Mouse (Mus musculus) lung, postnatal 0 days (tissue): Measurements from ENCODE around the gene Serinc1. TPM values are rescaled to one million over a fixed set of nuclear protein-coding genes. Genes with fewer than 3 reads are reported as not detected.
"Not testable (repeated sequence)": the region's sequence is repeated elsewhere in the genome, so short reads cannot be mapped to it uniquely, and the experiment has no call there.

Source experiments
- ATAC-seq: fragments of 200-750 bp; cut with Nextera tagmentation; 2 replicates; pipeline ENCODE4 v1.8.0; 2017; ENCODE audit warnings: moderate library complexity
- DNase-seq: peaks from one replicate; pipeline ENCODE4 v3.0.0-alpha.2; 2016; ENCODE audit warnings: low spot score
- H3K27ac ChIP-seq: fragments of 300-500 bp; sonication (generic); 2 replicates; pipeline ENCODE4 v1.5.1; 2014; ENCODE audit warnings: antibody characterized with exemption, mild to moderate bottlenecking, low read length, mixed read lengths
- H3K27me3 ChIP-seq: fragments of 300-500 bp; sonication (generic); replicated peaks from 2 replicates; pipeline ENCODE4 v1.6.1; 2014; ENCODE audit warnings: low read length, mixed read lengths; ENCODE audit not compliant: insufficient read depth
- H3K36me3 ChIP-seq: fragments of 300-500 bp; sonication (generic); 2 replicates; pipeline ENCODE4 v1.6.1; 2014; ENCODE audit warnings: low read length, mixed read lengths; ENCODE audit not compliant: insufficient read depth
- H3K4me1 ChIP-seq: fragments of 300-500 bp; sonication (generic); 2 replicates; pipeline ENCODE4 v1.6.1; 2014; ENCODE audit warnings: antibody characterized with exemption, low read depth, low read length, mixed read lengths; ENCODE audit not compliant: insufficient read depth
- H3K4me2 ChIP-seq: fragments of 300-500 bp; sonication (generic); replicated peaks from 2 replicates; pipeline ENCODE4 v1.6.1; 2014; ENCODE audit warnings: low read depth, mild to moderate bottlenecking, low read length, moderate library complexity, mixed read lengths
- H3K4me3 ChIP-seq: fragments of 300-500 bp; sonication (generic); 2 replicates; pipeline ENCODE4 v1.5.1; 2014; ENCODE audit warnings: low read depth, low read length
- H3K9ac ChIP-seq: fragments of 300-500 bp; sonication (generic); replicated peaks from 2 replicates; pipeline ENCODE4 v1.6.1; 2014; ENCODE audit warnings: low read depth, mild to moderate bottlenecking
- H3K9me3 ChIP-seq: fragments of 300-500 bp; sonication (generic); 2 replicates; pipeline ENCODE4 v1.6.1; 2016; ENCODE audit warnings: low read length, mixed read lengths
- CTCF ChIP-seq: IDR thresholded peaks from 2 replicates; pipeline ENCODE4 v1.5.1; 2016; ENCODE audit warnings: antibody characterized with exemption, mild to moderate bottlenecking
- EP300 ChIP-seq: IDR thresholded peaks from 2 replicates; pipeline ENCODE4 v1.6.1; 2016; ENCODE audit warnings: antibody characterized with exemption, mild to moderate bottlenecking, control low read depth
- WGBS: fragments of 180-500 bp; shearing (Covaris S2); extraction: QIAGEN DNeasy Blood & Tissue Kit; methylation state at CpG from one replicate; pipeline ENCODE4 v1.1.7; 2014; 5-methylcytosine and 5-hydroxymethylcytosine counted together
- polyA plus RNA-seq: library from polyadenylated mRNA; unstranded; fragments of >200 nt; fragmentation: Nextera tagmentation; extraction: Ambion mirVana; gene quantifications from 2 replicates; pipeline ENCODE4 v1.2.1, GENCODE M21; 2015

Gene Serinc1
- polyA plus RNA-seq, 1 experiment from 2014 or later: 147 TPM

DNA sequence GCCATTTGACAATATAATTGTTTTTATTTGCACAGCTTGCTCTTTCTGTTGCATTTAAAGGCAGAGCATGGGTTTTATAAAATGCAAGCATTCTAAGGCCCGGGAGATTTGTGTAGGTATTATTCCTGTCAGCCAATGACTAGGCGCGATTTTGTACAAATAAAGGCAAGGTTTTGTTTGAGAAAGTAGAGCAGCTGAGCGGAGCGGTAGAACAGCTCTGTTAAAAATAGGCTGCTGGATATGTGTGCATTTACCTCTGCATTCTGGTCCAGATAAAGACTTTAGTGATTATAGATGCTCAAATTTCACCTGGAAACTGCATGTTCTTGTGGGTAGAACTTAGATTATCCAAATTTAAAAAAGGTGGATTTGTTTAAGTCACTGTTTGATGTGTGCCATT is 25.3 kb upstream of the Serinc1 start:
- Histone ChIP-seq H3K4me1 (no peaks in the 10 kb centered on the region), H3K9ac (no peak overlapping the region), H3K27ac (no peak overlapping the region), H3K4me2 (no peak overlapping the region), H3K4me3 (no peak overlapping the region), H3K27me3 (no peaks in the 10 kb centered on the region), H3K9me3 (no peaks in the 10 kb centered on the region), H3K36me3 (no peaks in the 10 kb centered on the region)
- ATAC-seq: no peak
- 57% methylated on average over 5 of the region's 5 CpGs for WGBS
- TF ChIP-seq CTCF (no peak), EP300 (no peak)
- DNase-seq: no peak

DNA sequence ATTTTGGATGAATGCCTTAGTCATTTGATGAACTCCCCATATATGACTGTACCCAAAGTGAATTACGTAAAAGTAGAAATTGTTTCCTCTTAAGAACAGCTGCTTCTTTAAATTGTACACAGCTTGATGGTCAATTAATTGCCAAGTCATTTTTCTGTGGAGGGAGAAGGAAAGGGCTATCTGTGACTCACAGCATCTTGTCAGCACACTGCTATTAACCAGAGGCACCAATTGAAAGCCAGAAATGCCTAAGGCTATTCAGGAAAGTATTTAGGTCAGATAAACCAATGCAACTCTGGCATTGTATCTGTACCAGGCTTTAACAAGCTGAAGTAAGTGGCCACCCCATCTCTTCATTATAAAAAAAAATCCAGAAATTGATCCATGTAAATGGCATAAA is 21.4 kb upstream of the Serinc1 start:
- no peak overlapping the region for H3K4me3 ChIP-seq
- H3K9me3 ChIP-seq: no peaks in the 10 kb centered on the region
- no peak overlapping the region for H3K27ac ChIP-seq
- H3K9ac ChIP-seq: no peak overlapping the region
- ATAC-seq (no peak), DNase-seq (no peak)
- H3K36me3 ChIP-seq: no peaks in the 10 kb centered on the region
- no peaks in the 10 kb centered on the region for H3K4me1 ChIP-seq
- no peak overlapping the region for H3K4me2 ChIP-seq
- no peak for TF ChIP-seq EP300
- no peak for TF ChIP-seq CTCF
- 75% methylated on average over 1 of the region's 1 CpGs for WGBS
- H3K27me3 ChIP-seq: no peaks in the 10 kb centered on the region

- no peak overlapping the region for H3K4me2 ChIP-seq
- no peaks in the 10 kb centered on the region for H3K27me3 ChIP-seq
- DNase-seq (no peak), ATAC-seq (no peak)
- no peak overlapping the region for H3K27ac ChIP-seq
- H3K9ac ChIP-seq: no peak overlapping the region
- TF ChIP-seq EP300 (no peak), CTCF (no peak)
- H3K9me3 ChIP-seq: no peaks in the 10 kb centered on the region
- no peak overlapping the region for H3K4me3 ChIP-seq
- H3K36me3 ChIP-seq: no peaks in the 10 kb centered on the region
- 79% methylated on average over 4 of the region's 4 CpGs for WGBS
- H3K4me1 ChIP-seq: no peaks in the 10 kb centered on the region
Measured at GRCm38 (mm10) chr10:57549631-57550030, 17.3 kb upstream of the Serinc1 start.

GRCm38 (mm10) chr10:57543890-57544289 is 11.6 kb upstream of the Serinc1 start:
- H3K9me3 ChIP-seq, H3K4me1 ChIP-seq, H3K27me3 ChIP-seq, DNase-seq, H3K27ac ChIP-seq, H3K9ac ChIP-seq, H3K36me3 ChIP-seq, H3K4me2 ChIP-seq, H3K4me3 ChIP-seq, ATAC-seq: not testable (repeated sequence)
- 88% methylated on average over 9 of the region's 9 CpGs for WGBS

DNA sequence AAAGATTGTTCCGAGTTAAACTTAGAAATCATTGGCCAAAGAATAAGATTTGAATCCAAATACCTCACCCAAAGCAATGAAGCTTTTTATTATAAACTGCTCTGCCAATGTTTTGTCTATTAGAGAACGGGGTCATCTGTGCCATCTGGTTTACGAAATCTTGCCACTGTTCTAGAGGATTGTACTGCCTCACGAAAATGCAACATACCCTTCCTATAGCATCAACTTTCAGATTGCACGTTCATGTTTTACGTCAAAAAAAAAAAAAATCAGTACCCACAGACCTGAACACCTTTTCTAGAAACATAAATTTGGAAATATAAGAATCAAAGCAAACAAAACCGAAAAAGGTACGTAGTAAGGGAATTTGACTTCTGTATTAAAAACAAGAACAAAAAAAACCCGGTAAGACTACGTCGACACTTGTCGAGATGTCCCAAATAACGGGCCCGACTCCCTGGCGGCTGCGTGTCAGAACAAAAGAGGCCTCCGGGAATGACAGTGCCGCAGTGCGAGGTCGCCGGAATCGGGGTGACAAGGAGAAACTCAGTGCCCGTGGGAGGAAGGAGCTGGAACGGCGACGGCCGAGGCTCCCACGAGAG is 613 bp downstream of the Serinc1 start:
- Histone ChIP-seq H3K9ac (peak overlapping the region; percentile 92), H3K36me3 (no peaks in the 10 kb centered on the region), H3K9me3 (no peaks in the 10 kb centered on the region), H3K4me2 (peak overlapping the region; percentile 68), H3K4me3 (peak overlapping the region; percentile 95), H3K27me3 (no peaks in the 10 kb centered on the region), H3K27ac (peak overlapping the region; percentile 94), H3K4me1 (no peaks in the 10 kb centered on the region; the same call in 1 of the 2 replicates)
- peak; percentile 24 for DNase-seq
- TF ChIP-seq EP300 (no peak), CTCF (no peak)
- WGBS: 2% methylated on average over 28 of the region's 28 CpGs
- ATAC-seq: no peak

GRCm38 (mm10) chr10:57531076-57531475 is 1.3 kb downstream of the Serinc1 start:
- Histone ChIP-seq H3K9ac (peak overlapping the region; percentile 92; the same call in 1 of the 2 replicates), H3K27ac (no peak overlapping the region), H3K36me3 (no peaks in the 10 kb centered on the region), H3K9me3 (no peaks in the 10 kb centered on the region), H3K4me2 (peak overlapping the region; percentile 68), H3K4me3 (peak overlapping the region; percentile 95), H3K4me1 (no peaks in the 10 kb centered on the region; the same call in 1 of the 2 replicates), H3K27me3 (no peaks in the 10 kb centered on the region)
- 41% methylated on average over 2 of the region's 2 CpGs for WGBS
- TF ChIP-seq EP300 (no peak), CTCF (no peak)
- no peak for ATAC-seq
- peak; percentile 17 for DNase-seq

DNA sequence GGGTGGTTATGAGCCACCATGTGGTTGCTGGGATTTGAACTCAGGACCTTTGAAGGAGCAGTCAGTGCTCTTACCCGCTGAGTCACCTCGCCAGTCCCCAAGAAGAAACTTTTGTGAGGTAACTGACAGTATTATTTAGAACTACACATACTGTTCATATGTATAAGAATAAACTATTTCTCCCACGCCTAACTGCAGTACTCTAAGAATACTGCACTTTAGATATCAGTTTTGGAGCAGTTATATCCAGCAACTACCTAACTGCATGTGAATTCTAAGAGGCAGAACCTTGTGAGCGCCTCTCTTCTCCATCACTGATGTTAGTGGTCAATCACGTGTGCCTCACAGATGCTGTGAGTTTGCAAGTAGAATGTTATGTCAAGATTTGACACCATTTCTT is 5.9 kb downstream of the Serinc1 start:
- Histone ChIP-seq H3K27ac (no peak overlapping the region), H3K27me3 (no peaks in the 10 kb centered on the region), H3K4me2 (no peak overlapping the region), H3K9me3 (no peaks in the 10 kb centered on the region), H3K4me1 (no peaks in the 10 kb centered on the region; the same call in 1 of the 2 replicates), H3K36me3 (peaks cover 14% of the 10 kb centered on the region), H3K4me3 (no peak overlapping the region), H3K9ac (no peak overlapping the region)
- ATAC-seq: no peak
- DNase-seq: no peak
- no peak for TF ChIP-seq CTCF
- TF ChIP-seq EP300: no peak
- WGBS: 95% methylated on average over 5 of the region's 5 CpGs
